Mouse (Mus musculus) sigmoid colon, adult 10 weeks (tissue): Measurements from ENCODE around the gene Rps27a. TPM values are rescaled to one million over a fixed set of nuclear protein-coding genes. Genes with fewer than 3 reads are reported as not detected.

ENCODE experiments used
- polyA plus RNA-seq: library from polyadenylated mRNA; stranded (reverse); fragments of 350-450 nt; fragmentation: Illumina TruSeq; extraction: RNeasy Lipid Tissue Mini Kit (QIAGEN cat#74804); gene quantifications from one replicate; pipeline ENCODE4 v1.2.3, GENCODE M21; 2014; ENCODE audit warnings: low read depth, low replicate concordance

The Rps27a gene
- polyA plus RNA-seq, result 1,784 TPM

DNA sequence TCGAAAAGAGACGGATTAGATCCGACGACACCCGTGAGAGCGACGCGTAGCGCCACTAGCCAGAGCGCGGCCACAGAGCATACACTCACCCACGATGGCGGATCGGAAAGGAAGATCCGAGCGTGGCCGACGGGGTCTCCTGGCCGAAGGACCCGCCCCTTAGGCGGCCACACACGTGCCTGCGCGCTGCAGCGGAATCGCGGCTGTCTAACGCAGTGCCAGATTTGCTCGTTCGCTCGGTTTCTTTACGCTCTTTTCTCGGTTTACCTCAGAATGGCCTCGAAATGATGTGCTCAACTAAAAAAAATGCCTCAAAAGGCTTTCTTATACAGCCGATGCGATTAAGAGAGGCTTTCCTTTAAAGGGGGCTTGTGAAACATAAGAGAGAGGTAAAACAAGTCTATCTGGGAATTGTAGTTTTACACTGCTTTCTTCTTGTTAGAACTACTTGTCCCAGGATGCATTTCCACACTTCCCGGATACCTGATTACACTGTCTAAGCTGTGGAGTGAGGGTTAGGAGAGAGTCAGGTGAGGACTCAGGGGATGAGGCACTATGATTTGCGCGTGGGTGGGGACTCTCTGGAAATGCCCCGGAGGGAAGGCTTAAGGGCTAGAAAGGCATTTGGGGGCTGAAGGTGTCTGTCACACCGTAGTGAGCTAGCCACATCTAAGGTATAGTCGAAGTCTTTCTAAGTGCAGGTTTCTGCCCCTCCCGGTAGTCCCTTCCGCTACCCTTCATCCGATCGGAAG lies at the start of gene Rps27a, which contains the start of gene Clhc1:
Gene Rps27a (minus strand): TSS at position 358 of the 752 bp plus-strand sequence.
Gene Clhc1 (plus strand): TSS at position 199 of the 752 bp plus-strand sequence.

DNA sequence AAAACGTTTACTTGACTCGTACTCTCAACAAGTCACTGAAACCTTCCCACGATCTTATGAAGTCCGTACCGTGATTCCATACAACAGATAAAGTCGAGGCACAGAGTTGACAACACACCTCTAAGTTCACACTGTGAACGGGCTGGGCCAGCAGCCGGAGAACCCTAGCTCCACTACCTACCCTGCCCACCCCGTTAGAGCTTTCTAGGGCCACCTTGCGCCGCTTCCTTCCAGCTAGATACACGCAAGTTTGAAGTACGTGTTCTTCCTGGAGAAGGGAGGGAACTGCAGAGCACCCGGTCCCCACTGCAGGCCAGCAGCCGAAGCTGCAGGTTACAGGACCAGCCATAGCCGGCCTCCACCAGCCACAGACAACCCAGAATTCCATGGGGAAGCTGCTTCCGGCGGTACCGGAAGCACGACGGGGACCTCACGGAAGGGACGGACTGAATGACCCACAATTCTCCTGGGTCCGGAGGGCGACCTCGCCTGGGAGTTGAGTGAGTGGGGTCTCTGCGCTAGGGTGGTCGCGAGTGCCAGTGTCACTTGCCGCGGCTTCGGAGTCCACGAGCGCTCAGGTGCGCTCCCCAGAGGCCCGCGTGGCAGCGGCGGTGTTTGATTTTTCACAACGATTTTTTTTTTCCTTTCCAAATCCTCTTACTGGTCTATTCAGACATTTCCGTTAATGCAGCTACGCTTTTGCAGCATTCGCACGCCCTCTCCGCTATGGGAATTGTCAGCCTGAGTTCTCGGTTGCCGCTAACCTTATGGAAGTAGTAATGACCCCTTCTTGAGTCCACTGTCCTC lies 21.7 kb downstream of the Rps27a start, which contains the start of gene Mtif2:
Gene Mtif2 (plus strand): TSS at position 421 of the 807 bp plus-strand sequence.

DNA sequence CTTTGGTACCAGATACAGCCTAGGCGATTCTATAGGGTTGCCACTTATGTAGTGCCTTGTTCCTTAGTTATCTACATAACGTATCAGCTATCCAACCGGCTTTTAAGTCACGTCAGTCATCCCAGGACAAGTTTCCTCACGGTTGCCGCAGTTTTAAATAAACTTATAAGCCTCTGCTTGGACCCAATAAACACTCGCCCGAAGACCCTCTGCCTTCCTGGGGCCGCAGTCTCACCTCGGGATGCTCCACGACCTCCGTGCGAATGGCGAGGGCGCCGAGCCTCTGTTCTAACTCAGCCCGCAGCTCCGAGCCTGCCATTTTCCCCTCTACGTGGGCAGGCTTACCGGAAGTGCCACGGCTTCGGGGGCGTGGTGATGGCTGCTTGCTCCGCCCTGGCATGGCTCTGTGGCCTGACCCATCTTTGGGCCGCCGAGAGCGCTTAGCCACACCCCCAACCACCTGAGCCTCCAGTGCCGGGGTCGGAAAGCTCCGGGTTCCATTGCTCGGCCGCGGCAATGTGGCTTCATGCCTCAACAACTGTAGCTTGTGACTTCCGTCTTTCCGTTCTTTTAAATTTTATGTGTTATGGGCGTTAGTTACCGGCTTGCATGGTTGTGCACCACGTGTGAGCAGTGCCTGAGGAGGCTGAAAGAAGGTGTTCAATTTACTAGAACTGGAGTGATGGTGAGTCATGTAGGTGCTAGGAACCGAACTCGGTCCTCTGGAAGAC lies 33.1 kb downstream of the Rps27a start, which contains the start of gene Prorsd1:
Gene Prorsd1 (minus strand): TSS at position 352 of the 731 bp plus-strand sequence.

Other genes with a start within 250 kb of the Rps27a start
- 11.9 TPM for gene Ccdc88a, start 174.5 kb downstream of the Rps27a start, polyA plus RNA-seq
- 60.7 TPM for gene Prorsd1, start 33.1 kb downstream of the Rps27a start, polyA plus RNA-seq
- 93.8 TPM for gene Mtif2, start 21.7 kb downstream of the Rps27a start, polyA plus RNA-seq
- 1.5 TPM for gene Clhc1, start 159 bp downstream of the Rps27a start, polyA plus RNA-seq
- 417 TPM for gene Rtn4, start 144.8 kb upstream of the Rps27a start, polyA plus RNA-seq